Mouse (Mus musculus) E14TG2a.4 (cell line): ENCODE measurements at regions not wholly inside any gene's neighbourhood (a gene's known extent, or its start where the extent isn't known, plus 50 kb on each side); places are given as distances from the start of the nearest gene placed in this dataset.

Experiments used
- CTCF ChIP-seq: conservative IDR thresholded peaks from 2 replicates; pipeline ENCODE4 v1.5.1; 2014; ENCODE audit warnings: low read length
- NANOG ChIP-seq: IDR thresholded peaks from 2 replicates; pipeline ENCODE4 v1.6.1; 2014; ENCODE audit warnings: borderline replicate concordance, low read length, mixed read lengths
- POU5F1 ChIP-seq: IDR thresholded peaks from 2 replicates; pipeline ENCODE4 v1.6.1; 2014; ENCODE audit warnings: low read length, borderline replicate concordance

GRCm38 (mm10) chr4:140320120-140320921 is 73.7 kb upstream of the Igsf21 start:
- TF ChIP-seq CTCF (no peak), POU5F1 (no peak), NANOG (no peak)
